Mouse (Mus musculus): ENCODE results near the gene Eif1.
"Not testable (repeated sequence)": the region's sequence is repeated elsewhere in the genome, so short reads cannot be mapped to it uniquely, and the experiment has no call there.

The Eif1 gene

DNA sequence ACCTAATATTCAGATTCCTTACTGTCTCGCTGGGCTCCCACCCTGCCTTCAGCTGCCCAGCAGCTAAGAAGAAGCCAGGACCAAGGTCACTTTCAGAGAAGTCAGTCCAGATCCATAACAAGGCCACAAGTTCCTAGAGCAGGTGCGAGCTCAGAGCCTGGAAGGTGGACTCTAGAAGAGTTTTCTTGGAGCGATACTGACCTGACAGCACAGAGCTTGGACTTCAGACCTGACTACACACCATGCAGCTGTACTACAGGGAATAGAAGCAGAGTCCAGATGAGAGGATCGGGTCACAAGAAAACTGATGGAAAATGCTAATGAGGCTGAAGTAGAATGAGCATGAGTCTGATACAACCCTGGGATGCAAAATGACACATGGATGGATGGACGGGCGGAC is 6.3 kb upstream of the Eif1 start:
- no peak for DNase-seq

DNA sequence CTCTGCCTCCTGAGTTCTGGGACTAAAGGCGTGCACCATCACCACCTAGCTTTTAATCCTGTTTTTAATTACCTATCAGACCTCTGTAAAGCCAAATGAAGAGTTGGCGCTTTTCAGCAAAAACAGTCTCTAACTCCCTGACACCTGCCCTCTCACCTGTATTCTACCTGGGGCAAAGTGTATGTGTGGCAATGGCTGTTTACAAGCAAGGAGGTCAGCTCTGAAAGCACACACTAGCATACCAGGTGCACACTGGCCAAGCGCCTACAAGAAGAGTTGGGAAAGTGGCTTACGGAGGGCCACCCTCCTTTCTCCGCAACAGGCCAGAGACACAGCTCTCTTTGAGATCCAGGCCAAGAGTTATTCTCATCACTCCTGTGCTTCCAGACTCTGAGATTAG is 4.2 kb upstream of the Eif1 start:
- no peak for DNase-seq

DNA sequence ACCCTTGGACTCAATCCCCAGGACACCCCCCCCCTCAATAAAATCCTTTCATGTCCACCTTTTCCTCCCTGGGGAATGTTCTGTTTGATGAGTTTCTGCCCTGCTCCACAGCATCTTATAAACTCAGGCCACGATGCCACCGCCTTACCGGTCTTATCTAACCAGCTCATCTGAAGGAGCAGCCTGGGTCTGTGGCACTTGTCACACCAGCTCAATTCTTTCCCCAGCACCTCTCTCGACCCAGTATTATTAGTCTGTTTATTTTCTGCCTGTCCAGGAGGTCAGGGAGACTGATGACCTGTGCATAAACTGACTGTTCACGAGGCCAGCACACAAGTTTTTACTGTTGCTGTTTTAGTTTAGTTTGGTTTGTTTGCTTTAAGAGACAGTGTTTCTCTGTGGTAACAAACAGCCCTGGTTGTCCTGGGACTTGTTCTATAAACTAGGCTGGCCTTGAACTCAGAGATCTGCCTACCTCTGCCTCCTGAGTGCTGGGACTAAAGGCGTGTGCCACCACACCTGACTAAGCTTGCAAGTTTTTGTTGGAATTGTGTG is 1.8 kb upstream of the Eif1 start:
- DNase-seq: no peak

DNA sequence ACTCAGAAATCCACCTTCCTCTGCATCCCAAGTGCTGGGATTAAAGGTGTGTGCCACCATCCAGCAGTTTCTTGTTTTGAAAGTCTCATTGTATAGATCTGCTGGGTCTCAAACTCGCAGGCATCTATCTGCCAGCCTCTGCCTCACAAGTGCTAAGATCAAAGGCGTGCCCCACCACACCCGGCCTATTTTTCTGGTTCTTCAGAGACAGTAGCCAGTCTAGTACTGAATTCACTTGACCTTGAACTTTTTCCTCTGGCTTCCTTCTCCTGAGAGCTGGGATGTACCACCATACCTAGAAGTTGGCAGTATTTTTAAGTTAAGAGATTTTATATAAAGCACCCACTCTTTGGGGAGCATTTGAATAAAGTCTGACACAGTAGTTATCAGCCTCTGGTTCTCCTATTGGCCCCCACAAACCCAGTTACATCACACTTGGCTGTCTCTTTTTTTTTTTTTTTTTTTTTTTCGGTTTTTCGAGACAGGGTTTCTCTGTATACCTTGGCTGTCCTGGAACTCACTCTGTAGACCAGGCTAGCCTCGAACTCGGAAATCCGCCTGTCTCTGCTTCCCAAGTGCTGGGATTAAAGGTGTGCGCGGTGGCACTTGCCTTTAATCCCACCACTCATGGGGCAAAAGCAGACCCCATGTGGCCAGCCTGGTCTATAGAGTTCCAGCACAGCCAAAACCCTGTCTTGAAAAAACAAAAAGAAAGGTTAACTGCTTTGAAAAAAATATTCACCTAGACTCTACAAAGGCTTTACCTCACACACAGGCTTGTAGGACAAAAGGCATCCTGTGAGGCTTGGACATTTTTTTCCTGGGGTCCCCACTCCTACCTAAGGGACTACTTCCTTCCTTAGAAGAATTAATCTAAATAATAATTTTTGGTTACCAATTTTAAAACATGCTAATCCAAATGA is 895 bp upstream of the Eif1 start:
- DNase-seq: peak; percentile 37 to 42

DNA sequence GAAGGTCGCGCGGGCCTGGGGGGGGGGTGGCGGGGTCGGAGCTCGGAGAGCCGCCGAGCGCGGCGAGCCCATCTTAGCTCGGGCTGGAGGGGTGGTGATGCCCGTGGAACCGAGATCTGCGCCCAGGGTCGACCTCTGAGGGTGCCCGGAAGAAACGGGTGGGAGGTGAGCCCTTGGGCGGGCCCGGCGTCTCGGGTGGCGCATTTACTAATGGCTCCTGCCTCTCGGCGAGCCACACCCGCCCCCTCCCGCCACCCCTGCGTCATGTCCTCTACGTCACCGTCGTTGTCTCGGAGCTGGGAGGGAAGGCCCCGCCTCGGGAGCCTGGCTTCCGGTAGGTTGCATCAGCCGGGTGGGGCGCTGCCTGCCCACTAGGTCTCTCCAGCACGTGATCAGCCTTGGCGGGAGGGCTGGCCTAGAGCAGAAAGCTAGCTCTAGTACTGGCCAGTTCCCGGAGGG is 516 bp downstream of the Eif1 start:
- DNase-seq: peak; percentile 96 to 97

DNA sequence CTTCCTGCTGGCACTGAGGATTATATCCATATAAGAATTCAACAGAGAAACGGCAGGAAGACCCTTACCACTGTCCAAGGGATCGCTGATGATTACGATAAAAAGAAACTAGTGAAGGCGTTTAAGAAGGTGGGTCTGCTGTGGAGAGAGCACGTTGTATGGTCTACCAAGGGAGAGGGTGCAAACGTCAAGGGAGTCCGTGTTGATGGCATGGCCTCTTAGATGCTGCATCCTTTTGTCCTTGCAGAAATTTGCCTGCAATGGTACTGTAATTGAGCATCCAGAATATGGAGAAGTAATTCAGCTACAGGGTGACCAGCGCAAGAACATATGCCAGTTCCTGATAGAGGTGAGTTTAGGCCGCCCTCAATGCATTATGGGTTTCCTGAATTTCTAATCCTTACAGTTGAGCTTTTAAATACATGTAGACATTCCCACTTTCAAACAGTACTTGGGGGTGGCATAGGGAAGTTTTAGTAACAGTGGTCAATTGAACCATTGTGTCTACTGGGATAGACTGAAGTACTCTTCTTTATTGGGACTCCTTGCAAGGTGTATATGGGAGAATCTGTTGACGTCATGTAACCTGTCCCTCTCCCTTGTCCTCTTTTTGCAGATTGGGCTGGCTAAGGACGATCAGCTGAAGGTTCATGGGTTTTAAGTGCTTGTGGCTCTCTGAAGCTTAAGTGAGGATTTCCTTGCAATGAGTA is 1.2 kb downstream of the Eif1 start:
- DNase-seq: not testable (repeated sequence)

DNA sequence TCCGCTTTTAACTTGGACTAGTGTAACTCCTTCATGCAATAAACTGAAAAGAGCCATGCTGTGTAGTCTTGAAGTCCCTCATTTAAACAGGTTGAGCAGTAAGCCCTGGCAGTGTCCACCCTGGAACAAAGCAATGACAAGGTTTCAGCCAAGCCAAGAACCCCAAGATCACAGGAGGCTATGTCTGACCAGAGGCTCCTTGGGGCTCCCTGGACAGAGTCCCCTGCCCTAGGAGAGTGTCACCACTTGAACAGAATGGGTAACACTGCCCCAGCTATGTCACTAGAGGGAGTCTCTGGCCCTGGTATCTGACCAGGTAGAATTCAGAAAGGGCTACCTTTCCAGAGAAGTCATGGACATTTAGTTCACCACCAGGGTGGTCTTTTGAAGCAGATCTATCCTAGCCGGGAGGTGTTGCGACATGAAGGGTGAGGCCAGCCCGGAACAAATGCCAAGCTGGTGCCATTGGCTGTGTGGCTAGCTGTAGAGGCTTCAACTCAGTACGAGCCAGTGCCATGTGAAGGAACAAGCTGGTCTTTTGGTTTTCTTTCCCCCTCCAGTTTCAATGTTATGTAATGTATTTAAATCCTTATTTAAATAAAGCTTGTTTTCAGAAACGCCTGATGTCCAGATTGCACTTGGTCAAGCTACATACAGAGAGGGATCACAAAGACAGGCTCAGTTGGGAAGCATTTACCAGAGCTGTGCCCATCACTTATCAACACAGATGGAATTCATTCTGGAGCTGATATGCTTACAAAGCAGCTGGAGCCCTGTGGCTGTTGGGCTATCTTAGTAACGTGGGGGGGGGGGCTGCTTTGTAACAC is 2.0 kb downstream of the Eif1 start:
- not testable (repeated sequence) for DNase-seq

DNA sequence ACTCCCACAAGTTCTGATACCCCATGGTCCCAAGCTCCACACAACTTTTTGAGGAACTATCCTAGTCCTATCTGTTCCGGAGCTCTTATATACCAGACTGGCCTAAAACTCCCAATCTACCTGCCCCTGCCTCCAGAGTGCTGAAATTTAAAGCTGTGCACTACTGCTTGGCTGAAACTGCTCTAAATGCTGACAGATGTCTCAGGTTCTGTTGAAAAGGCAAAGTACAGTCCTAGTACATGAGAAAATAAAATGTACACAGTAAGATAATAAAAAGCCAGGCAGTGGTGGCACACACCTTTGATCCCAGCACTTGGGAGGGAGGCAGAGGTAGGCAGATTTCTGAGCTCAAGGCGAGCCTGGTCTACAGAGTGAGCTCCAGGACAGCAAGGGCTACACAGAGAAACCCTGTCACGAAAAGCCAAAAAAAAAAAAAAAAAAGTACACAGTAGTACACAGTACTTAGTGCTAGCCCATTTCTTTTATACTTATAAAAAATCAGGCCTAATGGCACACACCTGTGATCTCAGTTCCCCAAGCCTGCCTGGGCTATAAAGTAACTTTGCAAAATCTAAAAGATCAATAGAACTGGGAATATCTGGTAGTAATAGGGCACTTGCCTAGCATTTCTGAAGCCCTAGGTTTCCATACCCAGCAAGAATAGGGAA is 3.0 kb downstream of the Eif1 start:
- no peak for DNase-seq

DNA sequence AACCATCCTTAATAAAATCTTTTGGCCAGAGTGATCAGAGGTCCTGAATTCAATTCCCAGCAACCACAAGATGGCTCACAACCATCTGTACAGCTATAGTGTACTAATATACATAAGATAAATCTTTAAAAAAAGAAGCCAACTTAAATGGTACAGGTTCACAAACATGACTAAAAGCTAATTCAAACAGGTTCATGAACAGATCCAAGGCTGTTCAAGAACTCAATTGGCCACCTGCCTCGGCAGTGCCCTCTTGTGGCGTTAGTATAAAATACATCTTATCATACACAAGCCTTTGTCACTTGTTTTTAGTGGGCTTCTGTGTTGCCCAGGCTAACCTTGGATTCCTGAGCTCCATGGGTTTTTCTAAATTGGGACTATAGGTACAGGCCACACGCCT is 3.9 kb downstream of the Eif1 start:
- peak; percentile 72 to 83 for DNase-seq

DNA sequence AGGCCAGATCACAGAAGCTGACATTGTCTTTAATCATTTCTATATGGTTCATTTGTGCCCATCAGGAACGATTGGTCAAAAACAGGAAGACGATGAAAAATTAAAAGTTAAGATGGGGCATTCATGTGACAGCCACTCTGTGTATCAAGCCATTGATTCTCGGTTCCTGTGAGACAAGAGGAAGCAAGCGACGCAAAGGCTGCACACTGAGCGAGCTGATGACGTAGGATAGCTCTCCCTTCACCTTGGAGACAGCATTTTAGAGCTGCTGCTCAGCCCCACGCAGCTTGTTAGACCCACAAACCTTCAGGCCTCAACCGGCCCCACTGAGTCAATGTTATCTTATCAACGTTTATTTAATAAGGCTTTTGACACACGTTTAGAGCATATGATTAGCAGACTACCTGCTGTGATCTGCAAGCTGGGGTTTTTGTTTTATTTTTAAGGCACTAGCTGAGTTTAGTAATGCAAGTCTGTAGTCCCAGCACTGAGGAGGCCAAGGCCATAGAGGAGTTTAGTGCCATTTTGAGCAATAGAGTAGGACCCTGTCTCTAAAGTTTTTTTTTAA is 5.5 kb downstream of the Eif1 start:
- no peak for DNase-seq

DNA sequence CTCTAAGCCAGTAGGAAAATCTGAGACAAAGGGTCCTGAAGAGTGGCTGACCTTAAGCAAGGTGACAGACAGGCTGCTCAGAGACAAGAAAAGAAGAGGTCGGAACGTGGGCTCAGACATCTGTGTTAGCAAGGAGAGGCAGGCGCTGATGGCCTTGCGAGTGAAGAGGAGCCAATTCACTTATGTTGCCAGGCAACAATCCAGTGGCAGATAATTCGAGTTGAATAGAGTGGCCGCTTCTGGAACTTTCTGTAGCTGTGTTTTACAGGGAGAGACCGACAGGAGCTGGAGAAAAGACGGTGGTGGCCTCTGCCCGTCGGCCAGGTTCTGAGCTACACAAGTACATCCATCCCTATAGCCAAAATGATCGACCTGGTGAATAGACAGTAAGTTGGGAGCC is 7.6 kb downstream of the Eif1 start:
- DNase-seq: no peak

DNA sequence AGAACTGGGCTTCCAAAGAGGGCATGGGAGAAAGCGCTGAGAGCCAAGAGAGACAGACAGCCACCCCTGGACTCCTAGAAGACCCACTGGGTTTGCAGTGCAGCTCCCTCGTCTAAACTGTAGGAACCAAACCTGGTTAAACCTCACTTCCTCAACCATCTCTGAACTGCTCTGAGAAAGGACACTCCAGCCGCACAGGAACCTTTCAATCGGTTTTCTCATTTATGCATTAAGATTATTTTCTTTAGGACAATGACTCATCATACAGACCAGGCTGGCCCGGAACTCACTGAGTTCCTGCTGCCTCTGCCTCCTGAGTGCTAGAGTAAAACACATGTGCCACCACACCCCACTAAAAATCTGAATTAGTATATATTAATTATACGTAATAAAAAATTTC is 8.1 kb downstream of the Eif1 start:
- no peak for DNase-seq

DNA sequence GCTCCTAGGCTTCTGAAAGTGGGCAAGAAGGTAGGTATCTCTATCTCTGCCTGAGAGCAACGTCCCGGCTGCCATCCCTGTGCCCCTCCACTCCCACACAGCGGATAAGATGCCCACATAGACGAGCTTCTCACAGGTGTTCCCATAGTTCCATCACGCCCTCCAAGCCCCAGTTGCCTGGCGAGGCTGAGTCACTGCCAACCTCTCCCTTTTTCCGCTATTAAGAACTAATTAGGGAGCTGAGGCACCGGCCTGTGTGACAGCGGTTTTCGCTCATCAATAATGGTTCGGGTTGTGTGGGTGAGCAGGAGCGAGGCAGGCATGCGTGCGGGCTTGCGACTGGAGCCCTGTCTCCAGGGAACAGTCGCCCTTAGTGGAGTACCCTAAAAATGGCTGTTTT is 10.6 kb downstream of the Eif1 start:
- no peak for DNase-seq

DNA sequence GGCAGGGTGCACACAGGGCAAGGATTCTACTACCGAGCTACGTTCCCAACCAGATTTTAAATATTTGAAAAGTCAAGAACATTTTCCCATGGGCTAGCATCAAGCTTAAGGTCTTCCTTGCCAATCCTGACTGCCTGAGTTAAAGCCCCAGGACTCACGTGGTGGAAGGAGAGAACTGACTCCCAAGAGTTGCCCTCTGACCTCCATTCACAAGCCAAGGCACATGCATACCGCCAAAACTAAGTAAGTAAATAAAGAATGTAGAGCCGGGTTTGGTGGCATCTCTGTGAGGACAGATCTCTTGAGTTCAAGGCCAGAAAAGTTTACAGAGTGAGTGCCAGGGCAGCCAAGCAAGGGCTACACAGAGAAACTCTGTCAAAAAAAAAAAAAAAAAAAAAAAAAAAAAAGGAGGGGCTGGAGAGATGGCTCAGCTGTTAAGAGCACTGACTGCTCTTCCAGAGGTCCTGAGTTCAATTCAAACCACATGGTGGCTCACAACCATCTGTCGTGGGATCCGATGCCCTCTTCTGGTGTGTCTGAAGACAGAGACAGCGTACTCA is 11.2 kb downstream of the Eif1 start:
- DNase-seq: not testable (repeated sequence)

DNA sequence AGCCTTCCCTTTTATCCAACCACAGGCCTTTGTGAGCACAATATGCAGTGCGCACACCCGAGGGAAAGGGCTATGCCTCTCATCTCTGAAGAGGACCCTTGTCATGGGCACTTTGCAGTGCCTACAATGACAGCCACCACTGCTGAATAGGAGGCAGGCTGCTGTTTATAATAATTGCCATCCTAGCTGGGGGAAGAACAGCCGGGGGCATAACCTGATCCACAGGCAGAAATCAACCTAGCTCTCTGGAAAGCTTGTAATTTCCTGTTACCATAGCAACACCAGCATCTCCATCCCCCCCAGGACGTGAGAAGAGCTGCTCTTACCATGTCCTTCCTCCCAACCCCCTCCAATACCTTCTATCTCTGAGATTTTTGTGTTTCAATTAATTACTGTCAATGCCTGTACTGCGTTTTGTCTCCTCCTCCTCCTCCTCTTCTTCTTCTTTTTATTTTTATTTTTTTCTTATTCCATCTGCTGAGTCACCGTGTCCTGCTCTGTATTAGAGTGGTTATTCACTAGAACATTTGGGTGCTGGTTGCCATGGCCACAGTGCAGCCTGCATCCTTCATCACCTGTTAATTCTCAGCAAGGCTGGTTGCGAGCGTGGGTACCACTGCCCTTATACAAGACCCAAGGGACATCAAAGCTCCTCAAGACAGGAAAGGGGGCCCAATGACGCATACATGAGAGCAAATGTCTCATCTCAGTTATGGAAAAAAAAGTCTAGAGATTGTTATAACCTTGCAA is 13.3 kb downstream of the Eif1 start:
- no peak for DNase-seq

DNA sequence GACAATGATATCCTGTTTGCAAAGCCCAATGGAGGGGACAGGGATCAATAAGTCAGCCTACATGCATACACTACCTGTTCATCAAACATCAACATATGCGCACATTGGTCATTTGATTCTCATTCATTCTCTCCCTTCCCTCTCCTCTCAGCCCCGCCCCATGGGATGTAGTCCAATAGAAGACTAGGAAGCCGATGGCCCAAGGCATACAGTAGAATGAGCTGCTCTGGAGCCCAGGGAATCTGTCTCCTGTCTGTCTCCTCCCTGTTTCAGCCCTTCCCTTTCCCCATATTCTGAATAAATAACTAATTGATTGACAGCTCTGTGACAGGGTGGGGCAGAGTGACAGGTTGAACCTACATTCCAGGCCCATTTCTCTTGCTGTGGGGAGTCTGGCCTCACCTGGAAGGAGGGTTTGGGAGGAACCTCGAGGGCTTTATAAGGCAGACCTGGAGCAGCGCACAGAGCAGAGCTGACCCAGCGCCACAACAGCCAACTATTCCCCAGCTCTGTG is 14.3 kb downstream of the Eif1 start, which contains the start of gene Gast:
Gene Gast (plus strand): TSS at position 464 of the 514 bp plus-strand sequence.
- no peak for DNase-seq

DNA sequence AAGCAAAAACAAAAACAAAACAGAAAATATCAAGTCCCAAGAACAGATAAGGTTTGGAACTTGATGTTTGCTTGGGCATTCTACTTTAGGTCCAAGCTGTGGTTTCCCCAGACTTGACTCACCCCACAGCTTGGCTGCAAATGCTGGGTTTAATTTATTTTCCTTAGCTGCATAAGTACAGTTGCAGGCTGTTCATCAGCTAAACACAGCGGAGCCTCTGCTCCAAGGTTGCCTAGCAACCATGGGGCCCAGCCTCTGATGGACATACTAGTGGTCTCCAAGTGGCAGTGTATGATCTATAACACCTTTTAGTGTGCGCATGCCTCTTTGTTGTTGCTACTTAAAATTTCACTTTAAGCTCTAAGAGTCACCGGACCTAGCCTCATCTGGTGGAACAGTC is 16.0 kb downstream of the Eif1 start:
- no peak for DNase-seq

DNA sequence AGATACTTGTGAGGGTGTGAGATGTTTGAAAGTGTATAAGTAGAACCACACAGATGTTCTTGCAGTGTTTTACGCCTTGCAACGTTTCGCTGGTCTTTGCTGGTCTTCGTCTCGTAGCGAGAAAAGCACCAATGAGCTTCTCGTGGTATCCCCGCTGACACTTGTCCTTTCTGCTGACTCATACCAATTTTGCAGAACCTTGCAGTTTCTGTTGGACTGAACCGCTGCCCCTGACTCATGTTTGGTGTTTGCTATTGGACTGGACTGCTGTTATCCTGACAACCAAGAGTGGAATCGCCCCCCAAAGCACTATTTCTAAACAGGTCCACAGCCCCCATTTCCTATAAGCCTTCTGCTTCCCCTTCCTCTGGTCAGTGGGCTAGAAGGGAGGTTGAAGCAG is 24.6 kb downstream of the Eif1 start:
- DNase-seq: no peak

DNA sequence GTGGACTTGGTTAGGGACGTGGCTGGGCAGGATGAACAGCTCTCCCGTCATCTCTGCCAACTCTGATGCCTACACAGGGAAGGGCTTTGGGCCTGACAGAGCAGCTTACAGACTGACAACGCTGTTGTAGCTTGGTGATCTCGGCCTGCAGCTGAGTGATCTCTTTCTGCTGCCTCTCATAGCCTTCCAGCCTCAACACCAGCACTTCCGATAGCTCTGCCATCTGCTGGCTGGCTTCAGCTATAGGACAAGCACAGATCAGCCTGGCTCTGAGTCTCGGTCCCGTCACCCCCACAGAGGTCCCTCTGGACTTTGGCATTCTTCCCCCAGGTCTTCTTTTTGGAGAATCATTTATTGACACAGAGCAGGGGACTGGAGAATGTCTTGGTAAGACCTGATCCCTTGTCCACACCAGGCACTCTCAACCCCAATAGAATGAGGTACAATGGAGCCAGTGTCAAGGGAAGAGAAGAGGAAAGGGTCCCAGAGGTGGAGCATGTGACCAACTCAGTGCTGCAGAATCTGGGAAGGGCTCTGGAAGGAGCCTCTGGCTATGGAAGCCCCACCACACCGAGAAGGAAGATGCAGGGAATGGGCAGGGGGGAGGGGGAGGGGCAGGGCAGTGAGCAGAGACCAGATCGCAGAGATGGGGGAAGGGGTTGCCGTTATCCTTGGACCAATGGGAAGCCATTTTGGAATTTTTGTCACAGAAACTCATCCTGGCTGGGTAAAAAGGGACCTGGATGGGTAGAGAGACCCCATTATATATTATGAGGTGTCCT is 32.6 kb downstream of the Eif1 start:
- DNase-seq: peak; percentile 63 to 71
